Mouse (Mus musculus): Measurements from ENCODE around the gene Tpcn1.

Gene Tpcn1

DNA sequence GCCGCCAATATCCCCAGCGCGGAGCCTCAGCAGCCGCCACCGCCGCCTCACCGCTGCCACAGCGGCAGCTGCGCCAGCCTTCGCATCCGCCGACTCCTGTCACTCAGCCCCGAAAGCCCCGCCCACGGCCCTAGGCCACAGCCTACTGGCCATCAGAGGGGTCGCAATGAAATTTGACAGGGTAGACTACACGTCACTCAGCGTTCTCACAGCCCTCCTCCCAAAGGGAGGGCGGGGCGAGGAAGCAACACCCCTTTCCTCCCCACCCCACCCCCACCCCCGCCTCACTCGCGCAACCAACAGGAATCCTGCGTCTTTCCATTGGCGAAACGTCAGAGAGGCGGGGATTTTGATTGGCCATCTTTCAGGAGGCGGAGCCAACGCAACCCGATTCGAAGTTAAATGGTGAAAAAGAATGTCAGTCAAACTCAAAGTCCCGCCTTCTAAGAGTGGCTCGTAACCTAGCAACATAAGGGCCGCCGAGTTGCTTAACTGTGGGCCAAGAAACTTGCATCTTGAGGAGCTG lies at the start of gene Tpcn1, which contains the start of gene Iqcd:
Gene Tpcn1, minus strand, starts transcription at position 105 of the 526 bp plus-strand sequence.
Gene Iqcd, plus strand, starts transcription at position 448 of the 526 bp plus-strand sequence.
- peak; percentile 99 for DNase-seq

DNA sequence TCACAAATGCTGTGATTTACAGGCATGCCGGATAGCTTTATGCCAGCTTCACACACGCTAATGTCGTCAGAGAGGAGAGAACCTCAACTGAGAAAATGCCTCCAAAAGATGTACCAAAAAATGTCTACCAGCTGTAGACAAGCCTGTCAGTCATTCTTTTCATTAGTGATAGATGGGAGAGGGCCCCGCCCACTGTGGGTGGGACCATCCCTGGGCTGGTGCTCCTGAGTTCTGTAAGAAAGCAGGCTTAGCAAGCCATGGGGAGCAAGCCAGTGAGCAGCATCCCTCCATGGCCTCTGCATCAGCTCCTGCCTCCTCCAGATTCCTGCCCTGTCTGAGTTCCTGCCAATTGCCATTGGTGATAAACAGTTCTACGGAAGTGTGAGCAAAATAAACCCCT lies 47.2 kb upstream of the Tpcn1 start:
- DNase-seq, result no peak

DNA sequence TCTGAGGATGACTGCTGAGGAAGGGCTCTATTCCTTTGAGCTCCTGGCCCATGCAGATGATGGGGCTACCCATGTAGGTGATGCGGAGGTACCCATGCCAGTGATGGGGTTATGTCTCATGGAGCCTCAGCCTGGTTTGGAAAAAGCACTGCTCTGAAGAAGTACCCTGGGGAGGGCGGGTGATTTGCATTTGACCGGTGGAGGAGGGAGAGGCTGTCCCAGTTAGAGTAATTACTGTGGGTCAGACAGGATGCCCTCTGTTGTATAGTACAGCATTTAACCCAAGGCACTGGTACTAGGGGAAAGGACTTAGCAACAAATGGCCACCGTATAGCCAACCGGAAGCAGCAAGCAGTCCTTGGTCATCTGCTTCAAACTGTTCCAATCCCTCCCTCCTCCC lies 46.4 kb upstream of the Tpcn1 start:
- no peak for DNase-seq

DNA sequence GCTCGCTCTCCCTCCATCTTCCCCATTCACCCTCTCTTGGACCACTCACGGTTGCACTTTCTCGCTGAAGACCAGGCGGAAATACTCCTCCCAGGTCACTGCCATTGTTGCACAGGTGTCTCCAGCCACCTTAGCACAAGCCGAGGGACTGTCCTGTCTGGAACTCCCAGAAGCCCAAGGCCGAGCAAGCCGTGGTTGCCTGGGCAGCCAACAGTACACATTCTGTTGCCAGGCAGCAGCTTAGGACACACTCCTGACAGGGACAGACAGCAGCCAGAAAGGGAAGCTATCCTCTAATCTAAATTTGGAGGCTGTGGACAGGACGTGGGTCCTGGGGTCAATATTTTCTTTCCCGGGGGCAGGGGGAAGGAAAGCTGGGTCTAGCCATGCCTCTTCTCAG lies 45.7 kb upstream of the Tpcn1 start, which contains the start of gene Cfap73:
Gene Cfap73, minus strand, starts transcription at position 105 of the 400 bp plus-strand sequence.
- DNase-seq, result no peak

DNA sequence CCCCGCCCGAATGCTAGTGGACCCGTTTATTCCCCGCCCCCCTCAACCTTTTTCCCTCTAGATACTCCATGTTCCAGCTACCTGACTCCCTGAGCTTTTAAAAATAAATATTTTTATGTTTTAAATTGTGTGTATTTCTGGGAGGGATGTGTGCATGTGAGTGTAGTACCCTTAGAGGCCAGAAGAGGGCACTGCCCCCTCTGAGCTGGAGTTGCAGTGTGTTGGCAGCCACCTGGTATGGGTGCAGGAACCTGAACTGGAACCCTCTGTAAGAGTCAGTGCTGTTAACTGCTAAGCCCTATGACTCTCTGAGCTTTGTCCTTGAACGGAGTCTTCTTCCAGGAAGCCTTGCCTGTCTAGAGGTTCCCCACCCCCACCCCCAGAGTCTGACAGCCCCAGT lies 43.4 kb upstream of the Tpcn1 start:
- DNase-seq, result no peak

DNA sequence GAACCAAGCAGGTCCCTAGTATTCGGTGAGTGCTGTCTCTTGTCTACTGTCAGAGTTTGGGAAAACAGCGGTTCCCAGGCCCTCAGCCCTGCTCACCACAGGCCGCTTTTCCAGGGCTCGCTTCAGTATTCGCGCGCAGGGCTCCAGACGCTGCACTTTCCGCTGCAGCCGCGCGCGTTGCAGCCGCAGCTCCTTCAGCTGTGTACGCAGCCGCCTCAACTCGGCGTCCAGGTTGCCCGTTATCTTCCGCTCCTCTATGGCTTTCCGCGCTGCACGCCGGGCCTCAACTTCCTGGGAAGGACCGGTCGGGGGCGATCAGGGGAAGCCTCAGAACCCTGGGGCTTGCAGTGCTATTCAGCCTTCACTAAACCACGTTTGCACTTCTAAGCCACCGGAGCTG lies 42.7 kb upstream of the Tpcn1 start:
- no peak for DNase-seq

DNA sequence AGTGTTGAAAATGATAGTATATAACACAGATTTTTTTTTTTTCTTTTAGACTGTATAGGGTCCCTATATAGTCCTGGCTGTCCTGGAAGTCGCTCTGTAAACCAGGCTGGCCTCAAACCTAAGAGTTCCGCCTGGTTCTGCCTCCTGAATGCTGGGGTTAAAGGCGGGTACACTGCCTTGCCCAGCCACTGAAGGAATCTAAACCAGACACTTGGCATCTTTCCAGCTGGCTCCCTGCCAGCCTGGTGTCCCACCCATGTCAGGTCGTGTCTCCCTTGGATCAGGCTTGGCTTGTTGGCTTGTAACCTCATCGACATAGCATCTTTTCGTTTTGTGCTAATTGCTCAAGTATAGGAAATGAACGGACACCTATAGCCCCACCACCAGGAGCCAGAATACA lies 40.2 kb upstream of the Tpcn1 start:
- DNase-seq, result no peak

DNA sequence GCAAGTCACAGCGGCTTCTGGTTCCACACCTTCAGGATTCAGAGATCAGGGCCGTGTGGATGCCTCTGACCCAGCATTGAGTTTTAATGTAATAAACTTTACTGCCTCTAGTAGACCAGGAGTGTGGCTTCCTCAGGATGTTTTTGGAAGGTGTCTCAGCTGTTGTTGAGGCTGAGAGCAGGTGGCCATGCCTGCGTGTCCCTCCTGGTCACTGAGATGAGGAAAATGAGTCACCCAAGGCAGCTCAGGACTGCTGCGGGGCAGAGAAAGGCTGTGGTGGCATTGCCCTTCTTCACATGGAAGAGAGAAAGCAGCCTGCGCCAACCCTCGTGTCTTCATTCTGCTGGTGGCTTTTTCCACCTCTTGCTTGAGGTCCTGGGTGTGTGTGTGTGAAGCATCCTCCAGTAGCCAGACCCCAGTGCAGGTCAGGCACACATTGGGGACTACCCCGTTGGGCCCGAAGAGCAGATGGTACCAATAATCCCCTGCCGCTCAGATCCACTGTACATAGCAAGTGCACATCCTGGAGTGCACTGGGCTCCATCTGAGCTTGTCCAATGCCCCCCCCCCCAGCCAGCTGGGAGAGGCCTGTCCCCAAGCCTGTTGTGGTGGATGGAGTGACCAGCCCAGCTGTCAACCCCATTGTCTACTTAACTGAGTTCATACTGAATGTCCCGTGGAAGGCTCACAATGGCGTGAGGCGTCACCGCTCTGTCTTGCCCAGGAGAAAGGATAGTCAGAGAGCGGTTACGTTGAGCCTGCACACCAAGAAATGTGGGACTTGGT lies 39.2 kb upstream of the Tpcn1 start:
- DNase-seq, result no peak

DNA sequence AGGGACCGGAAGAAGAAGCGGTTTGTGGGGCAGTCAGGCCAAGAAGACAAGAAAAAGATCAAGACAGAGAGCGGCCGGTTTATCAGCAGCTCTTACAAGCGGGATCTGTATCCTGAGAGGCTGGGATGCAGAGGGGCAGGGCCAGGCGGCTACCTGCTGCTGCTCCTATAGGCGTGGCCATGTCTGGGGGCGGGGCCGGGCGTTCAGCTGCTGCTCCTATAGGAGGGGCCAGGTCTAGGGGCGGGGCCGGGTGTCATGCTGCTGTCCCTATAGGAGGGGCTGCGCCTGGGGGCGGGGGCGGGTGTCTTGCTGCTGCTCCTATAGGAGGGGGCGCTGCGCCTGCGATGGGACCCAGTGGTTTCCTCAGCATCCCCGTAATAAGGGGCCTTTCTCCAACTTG lies 37.9 kb upstream of the Tpcn1 start:
- no peak for DNase-seq

DNA sequence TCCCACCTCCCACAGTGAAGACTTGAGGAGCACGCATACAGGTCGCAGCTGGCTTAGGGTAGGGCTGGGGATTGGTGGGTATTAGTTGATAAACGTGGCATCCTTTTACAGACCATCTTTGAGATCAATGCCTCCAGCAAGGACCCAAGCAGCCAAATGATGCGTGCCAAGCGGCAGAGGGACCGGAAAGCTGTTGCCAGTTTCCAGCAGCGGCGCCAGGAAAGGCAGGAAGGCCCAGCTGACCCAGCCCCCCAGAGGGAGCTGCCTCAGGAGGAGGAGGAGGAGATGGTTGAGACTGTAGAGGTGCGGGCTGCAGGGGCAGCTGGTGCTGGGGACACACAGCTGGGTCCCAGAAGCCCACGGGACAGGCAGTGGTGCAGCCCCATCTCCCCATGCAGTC lies 36.0 kb upstream of the Tpcn1 start:
- DNase-seq, result no peak

DNA sequence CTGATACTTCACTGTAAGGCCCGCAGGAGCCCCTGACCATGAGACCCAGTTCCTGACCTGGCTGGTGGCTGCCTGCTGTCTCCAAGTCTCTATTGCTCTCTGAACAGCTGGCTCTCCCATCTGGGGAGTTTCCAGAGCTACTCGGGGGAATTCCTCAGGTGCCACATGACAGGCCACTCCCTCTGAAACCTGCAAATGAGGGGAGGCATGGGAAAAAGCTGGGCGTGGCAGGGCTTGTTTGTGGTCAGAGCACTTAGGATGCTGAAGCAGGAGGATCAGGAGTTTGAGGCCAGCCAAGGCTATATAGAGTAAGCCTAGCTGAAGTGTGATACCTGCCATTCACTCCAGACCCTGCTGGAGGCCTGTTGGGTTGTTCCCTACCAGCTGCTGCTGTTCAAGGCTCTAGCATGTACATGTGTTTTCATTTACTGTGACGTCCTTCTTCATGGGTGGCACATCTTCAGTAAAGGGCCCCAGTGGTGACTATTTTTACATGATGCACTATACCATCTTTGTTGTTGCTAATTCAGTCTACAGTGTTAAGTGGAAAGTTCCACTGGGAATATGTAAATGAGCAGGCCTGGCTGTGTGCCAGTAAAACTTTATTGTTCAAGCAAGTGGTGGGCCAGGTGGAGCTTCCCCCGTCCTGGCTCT lies 33.9 kb upstream of the Tpcn1 start:
- DNase-seq, result peak; percentile 36 to 53

DNA sequence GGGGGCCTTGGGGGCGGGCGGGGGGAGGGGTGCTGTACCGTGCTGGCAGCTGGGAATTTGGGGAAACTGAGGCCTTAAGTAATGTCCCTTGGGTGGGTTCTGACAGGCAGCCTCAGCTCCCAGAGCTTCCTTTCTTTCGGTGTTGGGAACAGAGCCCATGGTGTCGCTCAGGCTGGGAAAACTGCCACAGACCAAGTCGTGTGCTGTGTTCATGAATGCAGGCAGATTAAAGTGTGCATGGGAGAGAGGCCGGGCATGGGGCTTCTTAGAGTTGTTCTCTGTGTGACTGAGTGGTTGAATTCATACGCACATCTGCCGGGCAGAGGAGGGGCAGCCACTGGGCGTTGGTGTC lies 33.3 kb upstream of the Tpcn1 start:
- DNase-seq, result no peak

DNA sequence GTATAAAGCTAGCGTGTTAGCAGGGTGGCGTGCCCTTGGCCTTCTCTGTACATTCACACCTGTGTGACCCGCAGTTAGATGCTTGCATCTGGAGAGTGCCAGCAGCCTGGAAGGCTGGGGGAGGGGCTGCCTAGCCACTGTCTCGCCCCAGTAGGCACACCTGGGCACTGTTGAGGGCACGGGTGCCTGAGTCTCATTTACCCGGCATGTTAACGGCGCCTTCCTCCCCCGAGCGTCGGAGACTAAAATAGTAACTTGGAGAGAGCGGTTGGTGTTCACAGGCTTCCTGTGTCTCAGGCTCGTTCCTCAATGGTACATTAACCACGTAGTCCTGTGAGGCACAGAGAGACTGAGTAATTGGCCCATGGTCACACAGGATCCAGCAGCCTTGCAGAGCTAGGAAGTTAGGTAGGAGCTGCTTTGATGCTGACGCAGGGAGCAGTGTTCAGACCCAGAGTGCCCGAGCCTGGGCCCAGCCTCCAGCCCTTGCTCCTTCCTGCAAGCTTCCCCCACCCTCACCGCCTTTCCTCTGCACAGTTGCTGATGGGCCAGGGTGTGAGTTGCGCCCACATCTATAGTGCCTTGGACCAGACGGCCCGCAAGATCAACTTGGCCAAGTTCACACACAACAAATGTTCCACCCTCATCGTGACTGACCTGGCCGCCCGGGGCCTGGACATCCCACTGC lies 32.7 kb upstream of the Tpcn1 start:
- DNase-seq, result peak; percentile 62 to 71

DNA sequence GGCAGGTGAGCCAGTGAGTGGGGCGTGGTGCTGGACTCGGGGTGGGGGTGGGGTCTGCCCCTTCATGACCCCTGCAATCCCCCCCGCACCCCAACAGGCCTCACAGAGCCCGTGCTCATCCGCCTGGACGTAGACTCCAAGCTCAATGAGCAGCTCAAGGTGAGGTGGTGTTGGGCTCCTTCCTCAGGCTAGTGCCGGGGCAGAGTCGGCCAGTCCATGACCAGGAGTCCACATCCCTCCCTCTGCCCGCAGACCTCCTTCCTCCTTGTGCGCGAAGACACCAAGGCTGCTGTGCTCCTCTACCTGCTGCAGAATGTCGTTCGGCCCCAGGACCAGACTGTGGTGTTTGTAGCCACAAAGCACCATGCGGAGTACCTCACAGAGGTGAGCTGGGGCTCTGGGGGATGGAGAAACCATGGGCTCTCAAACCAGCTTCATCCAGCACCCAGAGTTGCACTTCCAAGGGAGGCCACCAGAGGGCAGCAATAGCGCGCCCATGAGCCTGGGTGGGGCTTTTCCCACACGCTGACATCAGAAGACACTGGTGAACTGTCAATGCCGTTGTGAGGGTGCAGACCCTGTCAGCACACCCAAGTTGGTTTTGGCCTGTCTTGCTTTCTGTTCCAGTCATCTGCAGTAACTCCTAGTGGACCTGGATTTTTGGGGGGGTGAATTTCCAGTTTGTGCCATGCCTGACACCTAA lies 32.1 kb upstream of the Tpcn1 start:
- DNase-seq, result peak; percentile 53 to 86

DNA sequence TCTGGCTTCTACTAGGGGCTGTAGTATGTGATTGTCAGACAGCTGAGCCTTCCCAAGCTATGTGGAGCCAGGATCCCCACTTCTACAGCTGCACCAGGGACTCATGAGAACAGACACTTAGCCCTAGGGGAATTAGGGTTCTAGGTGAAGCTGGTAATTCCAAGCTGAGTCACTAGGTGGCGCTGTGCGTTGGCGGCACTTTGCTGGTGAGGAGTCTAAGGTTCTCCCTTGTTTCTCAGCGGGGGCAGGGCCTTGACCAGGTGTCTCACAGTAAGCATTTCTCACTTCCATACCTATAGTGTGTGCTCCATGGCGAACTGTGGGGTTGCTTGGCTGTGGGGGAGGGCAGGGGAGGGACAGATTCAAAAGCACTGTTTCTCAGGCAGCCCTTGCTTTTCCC lies 30.7 kb upstream of the Tpcn1 start:
- DNase-seq, result peak in 1 of 2 experiments; percentile 65

DNA sequence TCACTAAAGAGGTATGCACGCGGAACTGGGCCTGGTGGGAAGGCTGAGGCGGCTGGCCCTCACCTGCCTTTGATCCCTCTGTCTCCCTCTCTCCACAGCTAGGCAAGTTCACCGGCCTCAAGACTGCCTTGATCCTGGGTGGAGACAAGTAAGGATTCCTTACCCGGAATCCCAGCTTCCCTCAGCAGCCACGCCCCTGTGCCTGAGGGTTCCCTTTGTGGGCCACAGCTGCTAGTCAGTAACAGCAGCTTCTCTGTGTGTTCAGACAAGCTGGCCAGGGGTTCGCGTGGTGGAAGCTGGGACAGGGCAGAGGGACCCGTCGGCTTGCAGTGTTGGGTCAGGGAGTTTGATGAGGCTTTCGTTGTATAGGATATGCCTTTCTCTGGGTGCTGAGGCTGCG lies 30.3 kb upstream of the Tpcn1 start:
- no peak for DNase-seq

DNA sequence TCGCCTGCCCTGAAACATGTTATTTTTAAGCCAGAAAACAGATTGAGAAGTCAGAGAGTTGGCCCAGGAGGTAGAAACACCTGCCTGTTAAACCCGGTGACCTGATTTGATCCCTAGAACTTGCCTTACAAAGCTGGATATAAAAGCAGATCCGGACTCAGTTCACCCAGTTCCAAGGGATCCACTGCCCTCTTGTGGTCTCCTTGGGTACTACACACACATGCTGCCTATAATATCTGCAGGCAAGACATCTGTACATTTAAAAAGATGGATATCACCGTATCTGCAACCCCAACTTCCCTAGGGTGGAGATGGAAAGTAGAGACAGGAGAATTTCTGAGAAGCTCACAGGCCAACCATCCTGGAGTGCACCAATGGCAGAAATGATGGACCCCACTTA lies 27.4 kb upstream of the Tpcn1 start:
- no peak for DNase-seq

DNA sequence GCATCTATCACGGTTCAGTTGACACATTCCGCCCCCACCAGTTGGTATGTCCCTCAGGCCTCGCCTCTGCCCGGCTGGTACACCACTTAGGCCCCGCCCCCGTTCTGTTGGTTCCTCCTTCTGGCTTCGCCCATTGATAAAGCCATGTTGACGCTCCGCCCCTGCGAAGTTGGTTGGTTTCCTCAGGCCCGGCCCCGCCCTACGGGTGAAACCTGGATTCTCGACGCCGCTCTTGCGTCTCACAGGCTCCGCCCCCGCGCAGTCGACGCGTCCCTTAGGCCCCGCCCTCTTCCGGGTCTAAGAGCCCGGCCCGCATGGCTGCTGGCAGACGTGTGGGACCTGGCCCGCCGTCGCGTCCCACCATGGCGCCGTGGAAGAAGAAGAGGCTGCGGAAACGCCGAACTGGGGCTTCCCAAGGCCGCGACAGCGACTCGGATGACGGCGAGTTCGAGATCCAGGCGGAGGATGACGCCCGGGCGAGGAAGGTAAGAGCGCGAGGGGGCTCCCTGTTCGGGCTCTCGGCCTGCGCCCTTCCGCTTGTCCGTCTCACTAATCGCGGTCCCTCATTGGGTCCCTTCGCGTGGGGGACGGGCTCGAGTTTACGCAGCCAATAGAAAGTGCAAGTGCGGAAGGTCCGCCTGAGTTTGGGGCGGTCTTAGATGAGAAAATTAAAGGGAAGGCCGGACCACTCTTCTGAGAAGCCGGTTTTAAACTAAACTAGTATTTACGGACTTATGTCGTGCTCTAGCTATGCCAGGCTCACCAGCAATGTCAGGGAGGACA lies 24.5 kb upstream of the Tpcn1 start:
- DNase-seq, result peak; percentile 100

DNA sequence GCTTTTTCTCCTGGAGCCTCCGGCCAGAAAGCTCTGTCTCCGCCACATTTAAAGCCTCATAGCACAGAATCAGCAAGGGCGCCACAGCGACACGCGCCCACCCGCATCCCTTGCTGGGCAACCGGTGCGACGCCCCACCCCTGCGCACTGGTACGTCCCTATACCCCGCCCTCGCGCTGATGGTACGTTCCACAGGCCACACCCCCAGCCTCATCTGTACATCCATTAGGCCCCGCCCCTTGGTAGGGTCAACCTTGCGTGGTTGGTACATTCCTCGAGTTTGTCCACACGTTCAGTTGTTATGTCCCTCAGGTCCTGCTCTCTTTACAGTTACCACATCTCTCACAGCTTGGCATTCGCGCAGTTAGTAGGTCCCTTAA lies 24.0 kb upstream of the Tpcn1 start, which contains the start of the genes Rita1 and Ddx54:
Gene Rita1, minus strand, starts transcription at position 148 of the 380 bp plus-strand sequence.
Gene Ddx54, plus strand, starts transcription at position 298 of the 380 bp plus-strand sequence.
- DNase-seq, result peak; percentile 96 to 99

DNA sequence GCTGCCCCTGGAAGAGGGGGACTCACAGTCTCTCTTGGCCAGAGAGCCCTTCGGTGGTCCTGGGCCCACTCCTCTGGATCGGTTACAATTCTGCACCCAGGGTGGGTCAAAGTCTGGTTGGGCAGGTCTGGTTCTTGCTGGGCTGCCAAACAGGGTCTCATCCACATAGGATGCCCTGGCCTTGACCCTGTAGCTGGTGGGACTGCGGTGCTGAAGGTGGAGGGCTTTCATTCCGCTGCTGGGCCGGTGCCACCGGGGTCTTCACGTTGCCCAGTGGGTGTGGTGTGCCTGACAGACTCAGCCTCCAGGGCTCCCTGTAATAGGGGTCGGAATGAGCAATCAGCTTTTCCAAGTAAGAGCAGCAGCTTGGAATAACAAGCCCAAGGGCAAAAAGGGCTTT lies 22.9 kb upstream of the Tpcn1 start:
- no peak for DNase-seq

DNA sequence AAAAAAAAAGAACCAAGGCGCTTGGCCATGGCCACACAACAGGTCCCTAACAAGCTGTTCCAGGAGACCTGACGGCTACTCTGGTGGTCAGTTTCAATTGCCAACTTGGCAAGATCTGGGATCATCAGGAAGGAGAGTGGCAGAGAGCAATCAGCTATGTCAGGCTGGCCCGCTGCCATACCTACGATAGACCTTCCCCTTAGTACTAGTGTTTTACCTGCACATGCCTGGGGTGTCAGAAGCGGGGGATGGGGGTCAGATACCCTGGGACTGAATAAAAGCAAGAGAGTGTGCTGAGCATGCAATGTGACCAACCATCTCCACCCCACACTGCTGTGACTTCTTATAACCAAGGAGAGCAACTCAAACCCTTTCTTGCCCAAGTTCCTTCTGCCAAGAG lies 22.4 kb upstream of the Tpcn1 start:
- DNase-seq, result peak; percentile 52 to 53

DNA sequence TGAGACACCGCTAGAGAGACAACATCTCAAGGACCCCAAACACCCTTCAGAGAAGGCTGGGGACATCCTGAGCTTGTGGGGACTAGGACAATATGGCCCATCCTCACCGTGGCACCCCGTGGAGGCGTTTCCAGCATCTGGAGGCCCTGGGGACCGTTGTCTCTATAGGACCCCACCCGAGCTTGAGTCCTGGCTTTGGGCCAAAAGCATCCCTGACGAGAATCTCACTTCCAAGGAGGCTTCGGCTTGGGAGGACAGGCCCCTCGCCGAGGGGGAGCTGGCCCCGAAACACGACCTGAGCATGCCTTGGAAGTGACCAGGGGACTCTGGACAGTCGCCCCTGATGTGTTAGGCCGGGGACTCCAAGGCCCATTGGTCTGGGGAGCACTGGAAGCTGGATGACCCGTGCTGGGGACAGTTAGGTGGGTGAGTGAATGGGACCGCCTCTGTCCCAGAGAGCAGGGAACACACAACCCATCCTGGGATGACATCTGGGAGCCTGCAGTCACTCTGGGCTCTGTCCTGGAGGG lies 20.8 kb upstream of the Tpcn1 start:
- DNase-seq, result no peak
